Mouse (Mus musculus): ENCODE measurements around the gene Aff3.

DNA sequence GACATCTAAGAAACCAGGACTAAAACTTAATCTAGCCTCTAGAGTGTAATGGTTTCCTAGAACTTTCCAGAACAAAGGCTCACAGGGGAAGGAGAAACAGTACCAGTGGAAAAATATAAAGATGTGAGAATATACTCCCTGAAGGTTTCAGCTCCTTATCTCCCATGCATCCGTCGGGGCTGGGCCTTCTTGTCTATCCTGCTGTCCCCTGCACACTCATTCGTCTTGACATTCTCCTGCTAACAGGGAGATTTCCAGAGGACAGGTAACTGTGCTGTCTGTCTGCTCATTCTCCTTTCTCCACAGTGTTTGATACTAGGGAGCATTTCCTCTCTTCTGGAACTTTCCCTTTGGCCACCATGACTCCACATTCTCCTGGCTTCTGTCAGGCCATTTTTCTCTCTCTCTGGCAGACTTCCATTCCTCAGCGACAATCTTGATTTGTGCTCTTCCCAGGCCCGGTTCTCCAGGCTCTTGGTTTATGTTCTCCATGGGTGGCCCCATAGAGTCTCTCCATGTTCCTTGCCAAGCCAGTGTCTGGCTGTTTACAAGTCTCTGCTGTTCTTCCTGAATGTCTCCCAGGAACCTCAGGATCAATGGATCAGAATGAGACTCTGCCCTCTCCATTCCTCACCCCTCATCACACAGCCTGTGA lies 1.5 kb upstream of the Aff3 start:
- no peak for TF ChIP-seq CTCF (IDR thresholded peaks at IDR 0.05; ENCODE audit: low read depth)
- TF ChIP-seq EP300 (optimal IDR thresholded peaks at IDR 0.05), result no peak

Measured in stomach, postnatal 0 days (tissue).